Mouse (Mus musculus) forebrain, embryonic 11.5 days (tissue): ENCODE results near the gene Ddc. TPM values are rescaled to one million over a fixed set of nuclear protein-coding genes. Genes with fewer than 3 reads are reported as not detected.
A peak's percentile ranks its signal among the peaks of the same experiment; 100 is the strongest.

Experiments
- ATAC-seq: fragments of 200-750 bp; cut with Nextera tagmentation; replicated peaks from 2 replicates; pipeline ENCODE4 v1.8.0; 2017; ENCODE audit warnings: moderate TSS enrichment; ENCODE audit not compliant: low FRiP score
- DNase-seq: peaks from one replicate; pipeline ENCODE4 v3.0.0-alpha.2; 2017; ENCODE audit warnings: low spot score
- H3K27ac ChIP-seq: fragments of 300-500 bp; sonication (generic); 2 replicates; pipeline ENCODE4 v1.5.1; 2014; ENCODE audit warnings: low read depth, low read length
- H3K27me3 ChIP-seq: fragments of 300-500 bp; sonication (generic); 2 replicates; pipeline ENCODE4 v1.6.1; 2014; ENCODE audit warnings: mild to moderate bottlenecking, low read length, mixed read lengths; ENCODE audit not compliant: control insufficient read depth, insufficient read depth
- H3K36me3 ChIP-seq: fragments of 300-500 bp; sonication (generic); 2 replicates; pipeline ENCODE4 v1.6.1; 2014; ENCODE audit warnings: mild to moderate bottlenecking, low read length, moderate library complexity, mixed read lengths; ENCODE audit not compliant: control insufficient read depth, insufficient read depth
- H3K4me1 ChIP-seq: fragments of 300-500 bp; sonication (generic); replicated peaks from 2 replicates; pipeline ENCODE4 v1.6.1; 2014; ENCODE audit warnings: low read length, mixed read lengths; ENCODE audit not compliant: control insufficient read depth, insufficient read depth
- H3K4me2 ChIP-seq: fragments of 300-500 bp; sonication (generic); 2 replicates; pipeline ENCODE4 v1.6.1; 2014; ENCODE audit warnings: low read depth, mild to moderate bottlenecking, low read length, moderate library complexity, mixed read lengths; ENCODE audit not compliant: severe bottlenecking
- H3K4me3 ChIP-seq: fragments of 300-500 bp; sonication (generic); 2 replicates; pipeline ENCODE4 v1.5.1; 2014; ENCODE audit warnings: low read depth, low read length
- H3K9ac ChIP-seq: fragments of 300-500 bp; sonication (generic); 2 replicates; pipeline ENCODE4 v1.6.1; 2014; ENCODE audit warnings: low read length
- H3K9me3 ChIP-seq: fragments of 300-500 bp; sonication (generic); 2 replicates; pipeline ENCODE4 v1.6.1; 2016; ENCODE audit warnings: low read length, mixed read lengths; ENCODE audit not compliant: control insufficient read depth
- WGBS: fragments of 180-500 bp; shearing (Covaris S2); extraction: QIAGEN DNeasy Blood & Tissue Kit; methylation state at CpG from one replicate; pipeline ENCODE4 v1.1.7; 2014; 5-methylcytosine and 5-hydroxymethylcytosine counted together
- polyA plus RNA-seq: library from polyadenylated mRNA; unstranded; fragments of >200 nt; fragmentation: Nextera tagmentation; extraction: Ambion mirVana; gene quantifications from 2 replicates; pipeline ENCODE4 v1.2.1, GENCODE M21; 2014

Ddc gene
- polyA plus RNA-seq, 1 experiment from 2014 or later: 6.8 TPM

GRCm38 (mm10) chr11:11853731-11854461 is 44.0 kb downstream of the Ddc start:
- H3K4me3 ChIP-seq: no peak overlapping the region
- H3K4me1 ChIP-seq: peaks cover 13% of the 10 kb centered on the region
- H3K27me3 ChIP-seq: no peaks in the 10 kb centered on the region
- ATAC-seq (no peak), DNase-seq (no peak)
- no peak overlapping the region for H3K4me2 ChIP-seq
- H3K27ac ChIP-seq: no peak overlapping the region
- no peaks in the 10 kb centered on the region for H3K36me3 ChIP-seq
- H3K9ac ChIP-seq: no peak overlapping the region
- peaks cover 4% of the 10 kb centered on the region for H3K9me3 ChIP-seq
- 66% methylated on average over 4 of the region's 4 CpGs for WGBS

GRCm38 (mm10) chr11:11851957-11852505 is 45.9 kb downstream of the Ddc start:
- Histone ChIP-seq H3K4me1 (peaks cover 13% of the 10 kb centered on the region), H3K4me2 (no peak overlapping the region), H3K9ac (no peak overlapping the region), H3K9me3 (peaks cover 4% of the 10 kb centered on the region), H3K4me3 (no peak overlapping the region), H3K36me3 (no peaks in the 10 kb centered on the region), H3K27me3 (no peaks in the 10 kb centered on the region), H3K27ac (no peak overlapping the region)
- no peak for ATAC-seq
- no peak for DNase-seq
- 83% methylated on average over 6 of the region's 6 CpGs for WGBS

GRCm38 (mm10) chr11:11850476-11851267 is 47.3 kb downstream of the Ddc start:
- Histone ChIP-seq H3K9ac (no peak overlapping the region), H3K4me3 (no peak overlapping the region), H3K27me3 (no peaks in the 10 kb centered on the region), H3K27ac (no peak overlapping the region), H3K9me3 (no peaks in the 10 kb centered on the region), H3K4me1 (peaks cover 8% of the 10 kb centered on the region), H3K4me2 (no peak overlapping the region), H3K36me3 (no peaks in the 10 kb centered on the region)
- ATAC-seq (no peak), DNase-seq (no peak)
- WGBS: 68% methylated on average over 6 of the region's 6 CpGs

- H3K9me3 ChIP-seq: no peaks in the 10 kb centered on the region
- DNase-seq (no peak), ATAC-seq (no peak)
- H3K4me1 ChIP-seq: peaks cover under 1% of the 10 kb centered on the region; the same call in 1 of the 2 replicates
- no peaks in the 10 kb centered on the region for H3K36me3 ChIP-seq
- H3K27ac ChIP-seq: no peak overlapping the region
- H3K27me3 ChIP-seq: no peaks in the 10 kb centered on the region
- WGBS: 76% methylated on average over 13 of the region's 13 CpGs
- no peak overlapping the region for H3K4me2 ChIP-seq
- H3K9ac ChIP-seq: no peak overlapping the region
- no peak overlapping the region for H3K4me3 ChIP-seq
These were observed 48.2 kb downstream of the Ddc start for GRCm38 (mm10) chr11:11849513-11850311.

GRCm38 (mm10) chr11:11848467-11848866 is 49.5 kb downstream of the Ddc start:
- Histone ChIP-seq H3K27ac (no peak overlapping the region), H3K4me3 (no peak overlapping the region)

GRCm38 (mm10) chr11:11845044-11845443 is 52.9 kb downstream of the Ddc start:
- H3K4me1 ChIP-seq: peaks cover 2% of the 10 kb centered on the region; the same call in 1 of the 2 replicates
- no peak overlapping the region for H3K4me2 ChIP-seq
- no peak overlapping the region for H3K4me3 ChIP-seq
- H3K9me3 ChIP-seq: no peaks in the 10 kb centered on the region
- no peaks in the 10 kb centered on the region for H3K36me3 ChIP-seq
- 57% methylated on average over 8 of the region's 8 CpGs for WGBS
- H3K27ac ChIP-seq: no peak overlapping the region
- DNase-seq: no peak
- H3K9ac ChIP-seq: no peak overlapping the region
- ATAC-seq: no peak
- H3K27me3 ChIP-seq: no peaks in the 10 kb centered on the region

More at GRCm38 (mm10) chr11:11848467-11848866, 49.5 kb downstream of the Ddc start:
- 88% methylated on average over 4 of the region's 4 CpGs for WGBS
- Histone ChIP-seq H3K9me3 (no peaks in the 10 kb centered on the region), H3K36me3 (no peaks in the 10 kb centered on the region), H3K9ac (no peak overlapping the region), H3K4me1 (peaks cover 2% of the 10 kb centered on the region; the same call in 1 of the 2 replicates), H3K27me3 (no peaks in the 10 kb centered on the region), H3K4me2 (no peak overlapping the region)
- no peak for ATAC-seq
- DNase-seq: no peak

- Histone ChIP-seq H3K36me3 (no peaks in the 10 kb centered on the region), H3K9ac (no peak overlapping the region), H3K4me2 (no peak overlapping the region), H3K9me3 (no peaks in the 10 kb centered on the region), H3K27ac (no peak overlapping the region), H3K27me3 (no peaks in the 10 kb centered on the region), H3K4me1 (peaks cover 2% of the 10 kb centered on the region; the same call in 1 of the 2 replicates), H3K4me3 (no peak overlapping the region)
- WGBS: 43% methylated on average over 13 of the region's 13 CpGs
- ATAC-seq (peak; percentile 63), DNase-seq (no peak)
These were observed 53.5 kb downstream of the Ddc start for GRCm38 (mm10) chr11:11844367-11844971.

GRCm38 (mm10) chr11:11841590-11841989 is 56.4 kb downstream of the Ddc start:
- H3K9ac ChIP-seq: no peak overlapping the region
- H3K27ac ChIP-seq: no peak overlapping the region
- H3K27me3 ChIP-seq: 0 out of 2 replicates have a peak, but pooled peaks cover 2% of the 10 kb centered on the region
- no peak for DNase-seq
- ATAC-seq: no peak
- no peak overlapping the region for H3K4me2 ChIP-seq
- WGBS: 88% methylated on average over 4 of the region's 4 CpGs
- H3K4me1 ChIP-seq: peaks cover 3% of the 10 kb centered on the region; the same call in 1 of the 2 replicates
- H3K9me3 ChIP-seq: no peaks in the 10 kb centered on the region
- H3K36me3 ChIP-seq: no peaks in the 10 kb centered on the region
- no peak overlapping the region for H3K4me3 ChIP-seq
